Mouse (Mus musculus) G1E-ER4 (cell line): Measurements from ENCODE around the gene Gm42742. TPM values are rescaled to one million over a fixed set of nuclear protein-coding genes. Genes with fewer than 3 reads are reported as not detected.

Experiments used
- GATA1 ChIP-seq: IDR thresholded peaks from one replicate; pipeline ENCODE4 v1.8.0; 2012; ENCODE audit warnings: low read length, inconsistent platforms
- polyA plus RNA-seq: library from polyadenylated mRNA; stranded (reverse); fragments of >175 nt; gene quantifications from 2 replicates; pipeline ENCODE4 v1.2.3, GENCODE M21; 2012

Gene Gm42742
- polyA plus RNA-seq, 1 experiment = 228 TPM

DNA sequence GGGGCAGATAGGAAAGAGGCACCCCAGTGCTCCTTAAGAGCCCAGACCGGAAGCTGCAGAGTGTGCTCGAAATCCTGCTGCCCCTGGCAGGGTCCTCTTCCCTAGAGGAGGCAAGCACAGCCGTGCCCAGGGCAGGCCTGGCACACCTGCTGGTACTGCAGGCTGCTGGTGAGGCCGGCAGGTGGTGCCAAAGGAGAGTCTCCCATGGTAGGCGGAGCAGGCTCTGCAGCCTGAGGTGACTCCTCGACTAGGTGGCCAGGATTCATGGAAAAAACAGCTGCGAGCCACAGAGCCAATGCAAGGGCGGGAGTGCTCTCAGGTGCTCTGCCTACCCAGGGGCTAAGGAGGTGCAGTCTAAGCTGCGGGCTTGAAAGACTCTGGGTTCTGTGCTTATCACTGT is 34.6 kb downstream of the Gm42742 start:
- no peak for TF ChIP-seq GATA1

DNA sequence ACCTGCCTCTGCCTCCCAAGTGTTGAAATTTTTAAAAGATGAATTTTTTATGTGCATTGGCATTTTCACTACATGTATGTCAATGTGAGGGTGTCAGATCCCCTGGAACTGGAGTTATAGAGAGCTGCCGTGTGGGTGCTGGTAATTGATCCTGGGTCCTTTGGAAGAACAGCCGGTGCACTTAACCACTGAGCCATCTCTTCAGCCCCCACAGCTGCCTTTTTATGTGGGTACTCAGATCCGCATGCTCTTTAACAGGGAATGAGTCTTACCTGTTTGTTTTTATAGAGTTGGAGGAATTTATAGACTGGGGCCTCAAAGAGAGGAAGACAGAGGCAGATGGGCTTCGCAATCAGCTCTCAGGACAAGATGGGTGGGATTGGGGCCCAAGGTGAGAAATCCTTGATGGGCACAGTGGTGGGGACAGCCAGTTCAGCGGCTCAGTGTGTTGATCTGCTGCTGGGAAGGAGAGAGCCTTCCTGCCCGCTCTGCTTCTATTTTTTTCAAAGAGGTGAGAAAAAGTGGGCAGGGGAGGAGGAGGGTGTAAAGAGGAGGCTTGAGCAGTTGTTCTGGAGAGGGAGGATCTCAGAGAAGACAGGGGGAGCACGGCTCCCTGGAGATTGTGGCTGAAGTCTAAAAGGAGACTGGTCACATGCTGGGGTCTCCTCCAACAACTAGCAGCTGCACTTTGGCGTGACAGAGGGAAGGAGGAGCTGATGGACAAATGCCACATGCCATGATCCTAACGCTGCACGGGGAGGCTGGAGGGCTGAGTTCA is 36.0 kb downstream of the Gm42742 start:
- no peak for TF ChIP-seq GATA1

GRCm38 (mm10) chr7:126983113-126983512 is 37.8 kb downstream of the Gm42742 start:
- TF ChIP-seq GATA1 = no peak

GRCm38 (mm10) chr7:126982054-126982453 is 38.8 kb downstream of the Gm42742 start:
- no peak for TF ChIP-seq GATA1

DNA sequence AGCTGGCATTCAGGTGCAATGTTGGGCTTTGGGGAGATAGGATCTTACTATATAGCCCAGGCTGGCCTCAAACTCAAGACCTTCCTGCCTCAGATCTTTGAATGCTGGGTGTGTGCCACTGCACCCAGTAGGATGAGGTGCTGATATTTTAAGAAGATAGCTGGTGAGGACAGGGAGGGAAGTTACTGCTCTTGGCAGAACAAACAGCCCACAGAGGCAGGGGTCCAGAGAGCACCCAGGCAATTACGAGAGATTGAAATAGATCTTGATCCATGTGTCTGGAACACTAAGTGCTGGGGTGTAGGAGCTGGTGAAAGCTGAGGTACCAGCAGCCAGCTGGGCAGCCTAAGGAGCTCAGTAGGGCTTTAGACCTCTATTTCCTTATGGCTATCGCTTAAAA is 39.3 kb downstream of the Gm42742 start:
- TF ChIP-seq GATA1 = no peak

GRCm38 (mm10) chr7:126978841-126979240 is 42.1 kb downstream of the Gm42742 start:
- no peak for TF ChIP-seq GATA1

- no peak for TF ChIP-seq GATA1
These were observed 43.9 kb downstream of the Gm42742 start for GRCm38 (mm10) chr7:126976878-126977459.

DNA sequence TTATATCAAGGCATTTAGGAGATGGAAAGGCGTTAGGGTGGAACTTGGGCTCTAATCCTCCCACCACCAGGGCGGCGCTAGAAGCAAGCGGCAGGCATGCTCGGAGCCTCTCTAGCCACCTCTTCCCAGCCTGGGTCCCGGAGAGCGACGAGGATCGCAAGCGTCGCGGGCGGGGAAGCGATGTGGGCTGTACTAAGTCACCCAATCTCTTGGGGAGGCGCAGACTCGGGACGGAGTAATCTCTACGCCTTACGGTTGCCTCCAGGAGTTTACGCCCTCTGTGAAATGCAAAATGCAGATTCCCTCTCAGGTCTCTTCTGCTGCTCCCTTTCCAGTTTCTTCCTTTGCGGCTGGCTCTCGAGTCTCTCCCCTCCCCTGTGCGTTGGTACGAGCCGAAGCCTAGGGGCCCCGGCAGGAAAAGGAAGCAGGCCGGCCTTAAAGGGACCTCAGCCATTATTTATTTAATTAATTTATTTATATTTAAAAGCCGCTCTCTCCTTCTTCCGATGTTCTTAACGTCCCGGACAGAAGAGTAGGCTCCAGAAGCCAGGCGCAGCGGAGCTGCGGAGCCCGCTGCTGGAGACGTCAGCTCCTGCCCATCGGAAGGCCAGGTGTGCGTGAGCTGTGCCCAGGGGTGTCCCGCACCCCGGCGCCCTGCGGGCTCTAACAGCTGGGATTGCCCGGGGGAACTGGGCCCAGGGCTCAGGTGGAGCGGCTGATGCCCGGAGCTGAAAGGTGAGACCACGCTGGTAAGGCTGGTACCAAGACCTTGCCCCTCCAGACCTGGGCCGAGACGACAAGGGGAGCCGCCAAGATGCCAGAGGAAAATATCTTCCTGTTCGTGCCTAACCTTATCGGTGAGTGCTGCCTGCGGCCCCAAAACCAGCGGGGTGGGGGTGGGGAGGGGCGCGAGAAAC is 44.7 kb downstream of the Gm42742 start, which contains the start of gene Cdiptos:
Gene Cdiptos, minus strand, starts transcription at position 149 of the 917 bp plus-strand sequence.
- TF ChIP-seq GATA1 = no peak

DNA sequence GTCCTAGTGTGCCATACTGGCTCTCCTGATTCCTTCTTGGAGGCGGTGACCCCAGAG is 45.2 kb downstream of the Gm42742 start, which contains the start of gene Cdipt:
Gene Cdipt, plus strand, starts transcription at position 22 of the 57 bp plus-strand sequence.
- no peak for TF ChIP-seq GATA1

- no peak for TF ChIP-seq GATA1
These were observed 45.4 kb downstream of the Gm42742 start for GRCm38 (mm10) chr7:126975493-126975892.

- no peak for TF ChIP-seq GATA1
These were observed 53.5 kb downstream of the Gm42742 start for GRCm38 (mm10) chr7:126967361-126967760.

GRCm38 (mm10) chr7:126965568-126965967 is 55.3 kb downstream of the Gm42742 start:
- no peak for TF ChIP-seq GATA1

Other genes with a start within 250 kb of the Gm42742 start
- gene Ypel3, start 244.1 kb downstream of the Gm42742 start, polyA plus RNA-seq = 29.3 and 38.2 TPM in 2 replicates
- 0.23 and 0.55 TPM in 2 replicates for gene Tbx6, start 239.6 kb downstream of the Gm42742 start, polyA plus RNA-seq
- gene Ppp4c, start 228.6 kb downstream of the Gm42742 start, polyA plus RNA-seq = 185 and 249 TPM in 2 replicates
- 0.35 and 0.56 TPM in 2 replicates for gene Fam57b, start 223.4 kb downstream of the Gm42742 start, polyA plus RNA-seq
- not detected in 2 replicates for gene 4930451I11Rik, start 189.5 kb downstream of the Gm42742 start, polyA plus RNA-seq
- not detected in 2 replicates for gene Doc2a, start 173.7 kb downstream of the Gm42742 start, polyA plus RNA-seq
- 312 and 358 TPM in 2 replicates for gene Hirip3, start 159.1 kb downstream of the Gm42742 start, polyA plus RNA-seq
- 1,199 and 1,504 TPM in 2 replicates for gene Ino80e, start 158.7 kb downstream of the Gm42742 start, polyA plus RNA-seq
- 210 and 262 TPM in 2 replicates for gene Taok2, start 136.4 kb downstream of the Gm42742 start, polyA plus RNA-seq
- gene Tmem219, start 98.2 kb downstream of the Gm42742 start, polyA plus RNA-seq = 54.6 and 89.1 TPM in 2 replicates
- gene Kctd13, start 92.2 kb downstream of the Gm42742 start, polyA plus RNA-seq = 27.6 and 38.3 TPM in 2 replicates
- gene Asphd1, start 71.5 kb downstream of the Gm42742 start, polyA plus RNA-seq = not detected in 2 replicates
- 0.59 and 0.93 TPM in 2 replicates for gene Sez6l2, start 70.5 kb downstream of the Gm42742 start, polyA plus RNA-seq
- gene Cdipt, start 45.2 kb downstream of the Gm42742 start, polyA plus RNA-seq = 94.7 and 114 TPM in 2 replicates
- 0.04 and 0.16 TPM in 2 replicates for gene Cdiptos, start 45.0 kb downstream of the Gm42742 start, polyA plus RNA-seq
- 18.3 and 22.4 TPM in 2 replicates for gene Mvp, start 6.5 kb downstream of the Gm42742 start, polyA plus RNA-seq
- 4.9 and 12.5 TPM in 2 replicates for gene Pagr1b, start 4.6 kb downstream of the Gm42742 start, polyA plus RNA-seq
- 31.1 and 76.8 TPM in 2 replicates for gene Pagr1a, start 3.7 kb downstream of the Gm42742 start, polyA plus RNA-seq
- gene Prrt2, start 114 bp upstream of the Gm42742 start, polyA plus RNA-seq = 0.53 and 1.9 TPM in 2 replicates
- 820 and 1,081 TPM in 2 replicates for gene Maz, start 5.9 kb upstream of the Gm42742 start, polyA plus RNA-seq
- gene Kif22, start 21.4 kb upstream of the Gm42742 start, polyA plus RNA-seq = 45.3 and 56.9 TPM in 2 replicates
- gene Zg16, start 66.2 kb upstream of the Gm42742 start, polyA plus RNA-seq = not detected in 2 replicates
- 197 and 223 TPM in 2 replicates for gene AI467606, start 70.3 kb upstream of the Gm42742 start, polyA plus RNA-seq
- gene Qprt, start 101.1 kb upstream of the Gm42742 start, polyA plus RNA-seq = 0.98 and 2.0 TPM in 2 replicates
- 104 and 107 TPM in 2 replicates for gene Spn, start 116.7 kb upstream of the Gm42742 start, polyA plus RNA-seq
- 81.2 and 81.3 TPM in 2 replicates for gene Cd2bp2, start 175.0 kb upstream of the Gm42742 start, polyA plus RNA-seq
- gene Tbc1d10b, start 187.4 kb upstream of the Gm42742 start, polyA plus RNA-seq = 58.8 and 62.5 TPM in 2 replicates
- 1.2 and 4.3 TPM in 2 replicates for gene Mylpf, start 187.8 kb upstream of the Gm42742 start, polyA plus RNA-seq
- gene Zfp553, start 212.0 kb upstream of the Gm42742 start, polyA plus RNA-seq = 37.7 and 38.1 TPM in 2 replicates
- 151 and 170 TPM in 2 replicates for gene Sept1, start 212.0 kb upstream of the Gm42742 start, polyA plus RNA-seq
- gene Zfp771, start 223.2 kb upstream of the Gm42742 start, polyA plus RNA-seq = 86.6 and 115 TPM in 2 replicates
- gene Dctpp1, start 239.6 kb upstream of the Gm42742 start, polyA plus RNA-seq = 108 and 177 TPM in 2 replicates